Mouse (Mus musculus): ENCODE data around the gene 2300002M23Rik.
A peak's percentile ranks its signal among the peaks of the same experiment; 100 is the strongest.

Gene 2300002M23Rik

DNA sequence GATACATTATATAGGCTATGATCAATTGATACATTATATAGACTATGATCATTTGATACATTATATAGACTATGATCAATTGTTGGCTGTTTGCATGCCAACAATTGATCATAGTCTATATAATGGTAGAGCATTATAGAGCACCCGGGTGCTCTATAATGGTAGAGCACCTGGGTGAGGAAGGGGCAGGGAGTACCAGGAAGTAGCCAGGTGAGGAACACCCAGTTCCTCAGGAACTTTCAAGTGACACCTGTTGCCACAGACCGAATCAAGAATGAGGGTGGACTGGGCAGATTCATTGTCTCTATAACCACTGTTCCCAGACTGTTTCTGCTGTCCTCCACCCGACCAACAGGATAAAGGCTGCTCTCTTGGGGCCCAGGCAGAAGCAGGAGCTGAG lies at the start of gene 2300002M23Rik:
Gene 2300002M23Rik, plus strand, starts transcription at position 301 of the 400 bp plus-strand sequence.
- DNase-seq (ENCODE audit: low spot score), result no peak

GRCm38 (mm10) chr17:35517526-35517925 lies 49.7 kb upstream of the 2300002M23Rik start:
- no peak for DNase-seq (ENCODE audit: low spot score)

GRCm38 (mm10) chr17:35524354-35524753 lies 42.9 kb upstream of the 2300002M23Rik start:
- no peak for DNase-seq (ENCODE audit: low spot score)

DNA sequence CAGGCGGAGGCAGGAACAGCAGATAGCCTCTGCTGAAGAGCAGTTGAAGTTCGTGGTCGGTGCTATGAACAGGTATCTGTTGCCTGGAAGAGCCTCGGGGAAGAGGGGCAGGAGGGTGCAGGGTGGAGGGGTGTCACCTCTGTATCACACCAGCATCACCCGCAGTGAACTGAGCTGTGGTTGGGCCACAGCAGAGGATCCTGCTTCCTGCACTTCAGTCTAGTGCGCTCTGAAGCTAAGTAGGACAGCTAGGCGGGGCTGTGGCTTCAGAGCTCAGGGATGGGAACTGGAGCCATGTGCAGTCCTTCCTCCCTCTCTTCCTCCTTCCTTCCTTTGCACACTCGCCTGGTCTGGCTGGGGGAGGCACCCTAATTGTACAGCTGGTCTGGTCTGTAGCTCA lies 40.6 kb upstream of the 2300002M23Rik start:
- no peak for DNase-seq (ENCODE audit: low spot score)

DNA sequence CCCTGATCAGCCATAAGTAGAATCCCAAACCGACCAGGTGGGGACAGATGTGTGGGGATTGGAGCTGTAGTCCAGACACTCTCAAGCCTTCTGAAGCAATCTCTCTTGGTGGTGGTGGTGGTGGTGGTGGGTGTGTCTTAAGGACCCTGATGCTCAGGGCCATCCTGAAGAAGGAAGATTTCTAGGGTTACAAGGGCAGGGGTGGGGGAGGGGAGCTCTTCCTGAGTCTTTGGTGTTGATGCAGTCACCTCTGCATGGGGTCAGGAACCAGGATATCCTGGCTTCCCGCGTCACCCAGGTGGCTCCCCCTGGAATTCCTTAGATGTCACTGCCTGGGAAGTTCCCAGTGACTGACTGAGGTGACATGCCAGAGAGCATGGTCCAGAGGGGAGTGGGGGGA lies 34.9 kb upstream of the 2300002M23Rik start:
- DNase-seq (ENCODE audit: low spot score), result no peak

- DNase-seq (ENCODE audit: low spot score), result no peak
Measured at GRCm38 (mm10) chr17:35532901-35533300, 34.3 kb upstream of the 2300002M23Rik start, which contains the start of gene Psors1c2. Psors1c2 (plus strand) TSS chr17:35533201.

GRCm38 (mm10) chr17:35534343-35534742 lies 32.9 kb upstream of the 2300002M23Rik start:
- peak; percentile 67 for DNase-seq (ENCODE audit: low spot score)

GRCm38 (mm10) chr17:35537421-35537820 lies 29.8 kb upstream of the 2300002M23Rik start:
- no peak for DNase-seq (ENCODE audit: low spot score)

GRCm38 (mm10) chr17:35538476-35538875 lies 28.8 kb upstream of the 2300002M23Rik start:
- DNase-seq (ENCODE audit: low spot score), result no peak

- DNase-seq (ENCODE audit: low spot score), result no peak
Measured at GRCm38 (mm10) chr17:35539540-35539939, 27.7 kb upstream of the 2300002M23Rik start.

DNA sequence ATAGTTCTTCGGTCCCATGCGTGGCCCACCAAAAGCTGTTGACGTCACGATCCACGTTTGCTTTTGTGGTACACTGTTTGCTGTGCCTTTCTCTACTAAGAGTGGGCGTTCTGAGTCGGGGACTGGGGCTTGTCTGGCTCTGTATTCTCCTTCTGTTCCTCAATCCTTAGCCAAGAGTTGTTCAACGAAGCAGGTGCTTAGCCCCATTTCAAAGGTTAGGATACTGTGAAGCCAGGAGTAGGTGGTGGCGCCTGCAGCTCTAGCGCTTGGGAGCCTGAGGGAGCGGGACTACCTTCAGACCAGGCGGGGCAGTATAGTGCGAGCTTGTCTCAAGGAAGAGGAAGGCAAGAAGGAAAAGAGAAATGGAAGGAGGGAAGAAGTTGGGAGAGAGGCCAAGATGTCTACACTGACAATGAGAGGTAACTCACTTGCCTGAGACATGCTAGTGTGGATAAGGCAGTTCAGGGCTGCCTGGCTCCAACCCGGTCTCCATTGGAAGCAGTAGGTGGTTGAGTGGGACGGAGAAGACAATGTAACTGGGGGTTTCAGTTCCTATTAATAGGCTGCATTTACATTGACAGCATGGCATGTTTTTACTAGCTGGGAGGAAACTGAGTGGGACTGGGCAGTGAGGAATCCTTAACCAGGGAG lies 24.4 kb upstream of the 2300002M23Rik start:
- DNase-seq (ENCODE audit: low spot score), result no peak

- DNase-seq (ENCODE audit: low spot score), result no peak
Measured at GRCm38 (mm10) chr17:35543412-35543861, 23.8 kb upstream of the 2300002M23Rik start.

DNA sequence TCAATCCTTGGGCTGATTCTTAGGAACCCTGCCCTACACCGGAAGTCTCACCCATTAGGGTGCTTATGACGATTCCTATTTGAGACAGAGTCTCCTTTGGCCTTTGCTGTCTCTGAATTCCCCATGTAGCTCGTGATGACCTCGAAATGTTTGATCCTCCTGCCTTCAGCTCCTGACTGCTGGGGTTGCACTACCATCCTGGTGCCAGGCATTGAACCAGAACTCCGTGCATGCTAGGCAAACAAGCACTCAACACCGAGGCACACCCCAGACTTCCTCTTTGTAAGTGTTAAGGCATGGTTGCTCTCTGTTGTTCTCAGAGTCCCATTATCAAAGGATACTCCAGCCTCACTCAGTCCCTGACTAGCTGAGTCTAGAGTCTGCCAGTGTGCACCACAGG lies 23.2 kb upstream of the 2300002M23Rik start:
- DNase-seq (ENCODE audit: low spot score), result no peak

DNA sequence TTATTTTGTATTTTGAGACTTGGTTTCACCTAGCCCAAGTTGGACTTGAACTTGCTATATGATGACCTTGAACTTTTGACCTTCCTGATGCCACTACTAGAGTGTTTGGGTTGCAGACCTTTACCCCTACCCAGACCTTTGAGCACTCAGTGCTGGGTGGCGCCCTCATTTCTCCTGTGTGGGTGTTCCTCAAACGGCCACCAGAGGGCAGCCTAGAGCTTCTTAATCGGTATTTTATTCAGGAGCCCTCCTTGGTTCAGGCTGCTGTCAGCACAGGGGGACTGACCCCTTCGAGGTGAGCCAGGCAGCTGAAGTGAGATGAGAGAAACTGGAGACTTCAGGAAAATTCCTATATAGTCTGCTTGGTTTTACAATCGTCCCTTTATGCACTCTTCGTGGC lies 22.6 kb upstream of the 2300002M23Rik start:
- DNase-seq (ENCODE audit: low spot score), result no peak

DNA sequence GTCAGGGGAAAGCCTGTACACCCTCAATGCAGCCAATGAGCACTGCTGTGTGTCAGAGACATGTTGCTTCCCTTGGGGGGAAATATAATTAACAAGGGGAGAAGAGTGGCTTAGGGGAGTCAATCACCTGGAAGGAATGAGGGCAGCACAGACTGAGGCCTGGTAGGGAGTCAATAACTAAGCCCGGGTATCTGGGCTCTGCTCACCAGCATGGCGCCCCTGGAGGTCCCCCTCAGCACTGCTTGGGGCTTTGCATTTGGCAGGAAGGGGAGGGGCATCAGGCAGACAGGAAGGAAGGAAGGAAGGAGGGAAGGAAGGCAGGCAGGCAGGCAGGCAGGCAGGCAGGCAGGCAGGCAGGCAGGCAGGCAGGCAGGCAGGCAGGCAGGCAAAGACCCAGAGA lies 19.8 kb upstream of the 2300002M23Rik start:
- no peak for DNase-seq (ENCODE audit: low spot score)

DNA sequence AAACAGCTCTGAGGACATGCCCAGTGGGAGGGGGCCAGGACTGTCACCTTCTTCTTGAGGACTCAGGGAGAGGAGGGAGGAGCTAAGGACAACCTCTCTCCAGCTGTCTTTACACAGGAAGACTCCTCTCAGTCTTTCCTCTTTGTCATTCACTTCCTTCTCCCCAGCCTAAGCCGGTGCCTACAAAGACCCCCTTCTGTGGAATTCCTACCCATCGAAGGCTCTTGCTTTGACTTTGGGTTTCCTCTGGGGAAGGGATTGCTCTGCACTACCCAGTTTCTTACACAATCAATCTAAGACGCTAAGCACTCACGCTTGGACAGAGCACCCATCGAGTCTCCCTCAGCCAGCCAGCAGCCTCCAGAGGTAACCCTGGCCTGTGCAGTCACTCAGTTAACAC lies 18.6 kb upstream of the 2300002M23Rik start:
- DNase-seq (ENCODE audit: low spot score), result no peak

DNA sequence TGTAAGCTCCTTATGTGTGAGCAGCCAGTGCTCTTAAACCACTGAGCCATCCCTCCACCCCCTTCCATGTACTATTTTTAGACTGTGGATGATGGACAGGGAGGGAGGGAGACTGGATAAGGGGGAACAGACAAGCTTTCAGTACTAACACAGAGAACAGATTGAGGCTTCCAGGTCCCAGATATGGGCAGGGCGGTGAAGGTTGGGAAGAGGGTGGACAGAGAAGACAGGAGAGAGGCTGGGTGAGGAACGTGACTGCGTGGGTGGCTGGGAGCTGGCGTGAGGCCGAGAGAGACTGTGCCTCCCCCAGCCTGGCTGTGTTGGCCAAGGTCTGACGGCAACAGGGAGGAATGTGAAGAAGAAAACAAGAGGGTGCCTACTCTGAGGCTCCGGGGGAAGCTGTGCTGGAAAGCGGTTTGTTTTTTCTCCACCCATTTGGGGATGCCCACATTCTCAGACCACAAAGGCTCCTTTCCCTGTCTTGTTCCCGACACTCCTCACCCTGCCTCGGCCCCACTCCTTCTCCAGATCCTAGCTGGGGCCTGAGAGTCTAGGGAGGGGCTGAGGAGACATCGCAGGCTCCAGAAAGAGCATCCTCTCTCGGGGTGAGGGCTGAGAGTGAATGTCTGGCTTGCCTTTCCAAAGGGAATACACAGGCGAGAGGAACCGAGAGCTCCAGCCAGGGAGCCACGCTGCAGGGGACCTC lies 17.7 kb upstream of the 2300002M23Rik start:
- DNase-seq (ENCODE audit: low spot score), result peak; percentile 71

DNA sequence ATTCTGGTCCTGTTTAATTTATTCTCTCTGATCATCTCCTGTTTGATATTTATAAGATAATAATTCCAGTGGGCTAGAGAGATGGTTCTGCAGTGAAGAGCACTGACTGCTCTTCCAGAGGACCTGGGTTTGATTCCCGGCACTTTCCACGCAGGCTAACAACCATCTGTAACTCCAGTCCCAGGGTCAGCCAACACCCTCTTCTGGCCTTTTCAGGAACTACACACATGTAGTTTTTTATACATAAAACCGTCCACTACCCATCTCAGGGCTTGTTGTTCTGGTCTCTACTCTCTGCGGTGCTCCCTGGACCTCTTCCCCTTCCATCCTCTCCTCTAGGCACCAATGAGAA lies 17.1 kb upstream of the 2300002M23Rik start:
- no peak for DNase-seq (ENCODE audit: low spot score)

DNA sequence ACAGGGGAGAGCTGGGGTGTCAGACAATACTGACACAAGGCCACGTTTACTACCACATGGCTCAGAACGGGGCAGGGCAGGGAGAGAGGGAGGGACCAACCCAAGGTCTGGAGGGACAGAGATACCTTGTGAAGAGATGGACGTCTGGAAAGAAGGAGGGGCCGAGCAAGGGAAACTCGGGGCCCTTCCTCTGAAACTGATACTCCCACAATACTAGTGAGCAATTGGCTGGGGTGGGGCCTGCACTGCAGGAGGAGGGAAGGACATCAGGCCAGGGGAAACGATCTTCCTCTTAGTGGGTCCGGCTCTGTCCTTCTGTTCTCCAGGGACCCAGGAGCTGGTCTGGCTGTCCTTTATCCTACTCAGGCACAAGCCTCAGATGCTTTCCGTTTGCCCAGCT lies 16.4 kb upstream of the 2300002M23Rik start:
- DNase-seq (ENCODE audit: low spot score), result no peak

- no peak for DNase-seq (ENCODE audit: low spot score)
Measured at GRCm38 (mm10) chr17:35551881-35552414, 15.3 kb upstream of the 2300002M23Rik start, which contains the start of gene Cdsn. Cdsn (plus strand) TSS chr17:35552128.

DNA sequence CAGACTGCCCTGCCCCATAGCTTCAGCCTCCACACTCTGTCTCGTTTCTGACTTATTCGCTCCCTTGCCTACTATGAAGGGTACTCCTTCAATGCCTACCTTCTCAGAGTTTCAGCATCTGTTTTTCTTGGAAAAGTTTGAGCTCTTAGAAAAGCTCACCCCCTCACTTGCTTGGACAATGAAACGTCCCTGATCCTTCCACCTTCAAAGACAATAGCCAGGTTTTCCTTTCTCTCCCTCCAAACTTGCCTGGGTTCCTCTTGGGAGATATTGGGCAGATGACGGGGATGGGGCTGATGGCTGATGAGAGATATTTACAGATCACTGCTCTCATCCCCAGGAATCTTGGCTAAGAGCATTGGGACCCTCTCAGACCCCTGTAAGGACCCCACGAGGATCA lies 12.9 kb upstream of the 2300002M23Rik start:
- DNase-seq (ENCODE audit: low spot score), result no peak

DNA sequence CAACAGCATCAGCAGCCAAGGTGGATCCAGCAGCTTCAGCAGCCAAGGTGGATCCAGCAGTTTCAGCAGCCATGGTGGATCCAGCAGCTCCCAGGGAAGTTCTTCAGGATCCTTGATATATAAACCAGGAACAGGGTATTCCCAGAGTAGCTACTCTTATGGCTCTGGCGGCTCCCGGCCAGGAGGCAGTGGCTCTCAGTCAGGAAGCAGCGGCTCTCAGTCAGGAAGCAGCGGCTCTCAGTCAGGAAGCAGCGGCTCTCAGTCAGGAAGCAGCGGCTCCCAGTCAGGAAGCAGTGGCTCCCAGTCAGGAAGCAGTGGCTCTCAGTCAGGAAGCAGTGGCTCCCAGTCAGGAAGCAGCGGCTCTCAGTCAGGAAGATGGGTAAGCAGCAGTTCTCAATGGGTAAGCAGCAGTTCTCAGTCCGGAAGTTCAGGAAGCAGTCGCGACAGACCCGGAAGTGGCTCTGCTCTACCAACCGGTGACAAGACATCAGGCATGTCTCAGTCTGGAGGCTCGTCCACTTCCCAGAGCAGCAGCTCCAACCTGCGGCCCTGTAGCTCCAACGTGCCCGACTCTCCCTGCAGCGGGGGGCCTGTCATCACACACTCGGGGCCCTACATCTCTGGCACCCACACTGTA lies 12.4 kb upstream of the 2300002M23Rik start:
- no peak for DNase-seq (ENCODE audit: low spot score)

Data from left cerebral cortex, adult 11 months (tissue).